12 mouse cellular contexts compared by ENCODE assay signal in the genomic region with DNA sequence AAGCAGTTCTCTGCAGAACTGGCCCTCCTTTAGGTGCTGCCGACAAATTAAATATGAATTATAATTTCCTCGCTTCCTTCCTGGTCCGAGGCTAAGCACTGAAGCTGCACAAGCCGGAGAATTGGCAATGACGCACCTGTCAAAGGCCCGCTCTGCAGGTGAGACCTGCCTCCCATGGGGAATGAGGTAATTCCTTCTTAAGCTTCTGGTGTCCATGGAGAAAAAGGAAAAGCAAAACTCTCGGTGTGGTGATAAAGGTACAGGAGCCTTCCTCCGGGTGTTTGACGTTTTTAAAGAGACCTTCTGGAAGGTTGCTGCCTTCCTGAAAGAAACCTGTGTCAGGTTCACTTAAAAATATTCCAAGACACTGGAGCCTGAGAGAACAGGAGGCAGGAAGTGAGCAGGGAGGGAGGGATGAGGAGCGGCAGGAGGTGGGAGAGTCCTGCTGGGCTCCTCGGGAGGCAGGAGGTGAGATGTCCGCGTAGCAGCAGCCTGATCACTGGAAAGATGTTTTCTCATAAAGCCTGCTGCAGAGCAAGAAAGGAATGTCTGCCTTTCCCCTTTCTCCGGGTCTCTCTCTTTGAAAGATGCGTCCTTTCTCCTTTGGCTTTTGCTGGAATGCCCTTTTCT.
DNase-seq lines count a peak whose midpoint lies in the region; ATAC-seq and TF ChIP-seq lines count a peak whose summit lies in the region.
"Had no signal": no experiment of that assay in that cellular context is flagged by ENCODE, and none has a peak within 500 bp of the region (broad histone marks: within the 10 kb centered on the region; RNA-seq: fewer than 3 reads in every experiment).

No protein-coding gene starts in this region.

- H3K4me1 ChIP-seq in lung, postnatal 0 days (ENCODE audit: insufficient read depth, low read depth, low read length) = peaks cover 3% of the 10 kb centered on the region; the same call in 1 of the 2 replicates
- peaks cover 21% of the 10 kb centered on the region for H3K4me1 ChIP-seq in limb, embryonic 10.5 days
- H3K4me1 ChIP-seq in stomach, embryonic 16.5 days (ENCODE audit: control insufficient read depth, insufficient read depth, low read length) = peaks cover 14% of the 10 kb centered on the region

- no peak overlapping the region for H3K27ac ChIP-seq in lung, postnatal 0 days (ENCODE audit: low read length)
- H3K27ac ChIP-seq in limb, embryonic 10.5 days = no peak overlapping the region
- H3K27ac ChIP-seq in stomach, embryonic 16.5 days (ENCODE audit: low read length) = peak overlapping the region; percentile 5; the same call in 1 of the 2 replicates
- H3K27ac ChIP-seq: liver, embryonic 14.5 days had no signal

- H3K4me2 ChIP-seq in lung, postnatal 0 days (replicated peaks; ENCODE audit: low read depth, low read length) = peak overlapping the region; percentile 27; the same call in 1 of the 2 replicates
- H3K4me2 ChIP-seq in stomach, embryonic 16.5 days (ENCODE audit: low read depth, low read length) = peak overlapping the region; percentile 20

- H3K9me3 ChIP-seq in lung, postnatal 0 days (ENCODE audit: low read length) = no peaks in the 10 kb centered on the region
- no peaks in the 10 kb centered on the region for H3K9me3 ChIP-seq in limb, embryonic 10.5 days (replicated peaks)
- H3K9me3 ChIP-seq in stomach, embryonic 16.5 days (replicated peaks; ENCODE audit: control insufficient read depth, low read length) = no peaks in the 10 kb centered on the region

- peak; percentile 77 for ATAC-seq in cerebellum, adult (ENCODE audit: insufficient number of reproducible peaks, low FRiP score, low TSS enrichment)
- peak; percentile 52; the same call in 1 of the 2 replicates for ATAC-seq in lung, postnatal 0 days
- peak; percentile 59; the same call in 1 of the 2 replicates for ATAC-seq in stomach, embryonic 16.5 days (ENCODE audit: insufficient read depth, low FRiP score)
- ATAC-seq in CD4-positive, CD25-positive, alpha-beta regulatory T cell, adult 4 months = no peak
- ATAC-seq in activated CD4-positive, CD25-positive, alpha-beta regulatory T cell, adult 4 months = no peak
- ATAC-seq: Patski had no signal

- DNase-seq in cerebellum, postnatal 4 days (ENCODE audit: low spot score in 2 of 2) = no peak
- DNase-seq in lung, postnatal 0 days (ENCODE audit: low spot score) = peak; percentile 59
- no peak for DNase-seq in lung, postnatal 14 days
- DNase-seq in limb, embryonic 10.5 days (ENCODE audit: low spot score) = no peak
- DNase-seq: heart, postnatal 4 days; thymus, postnatal 4 days had no signal

- TF ChIP-seq EP300 in lung, postnatal 0 days (IDR thresholded peaks at IDR 0.05) = no peak

- H3K27me3 ChIP-seq in lung, postnatal 0 days (replicated peaks; ENCODE audit: insufficient read depth, low read length) = no peaks in the 10 kb centered on the region
- peaks cover 26% of the 10 kb centered on the region for H3K27me3 ChIP-seq in limb, embryonic 10.5 days (ENCODE audit: low read depth, poor library complexity, severe bottlenecking)
- H3K27me3 ChIP-seq in stomach, embryonic 16.5 days (ENCODE audit: control insufficient read depth, insufficient read depth, low read length) = no peaks in the 10 kb centered on the region
- H3K27me3 ChIP-seq: Patski had no signal

- H3K36me3 ChIP-seq in lung, postnatal 0 days (ENCODE audit: insufficient read depth, low read length) = no peaks in the 10 kb centered on the region
- H3K36me3 ChIP-seq in limb, embryonic 10.5 days = no peaks in the 10 kb centered on the region
- no peaks in the 10 kb centered on the region for H3K36me3 ChIP-seq in stomach, embryonic 16.5 days (ENCODE audit: control insufficient read depth, insufficient read depth, low read length)

- no peak for TF ChIP-seq CTCF in lung, postnatal 0 days (IDR thresholded peaks at IDR 0.05)

- WGBS in lung, postnatal 0 days = 14% methylated on average over 15 of the region's 15 CpGs
- 7% methylated on average over 15 of the region's 15 CpGs for WGBS in limb, embryonic 10.5 days
- WGBS in stomach, embryonic 16.5 days = 16% methylated on average over 15 of the region's 15 CpGs

- no peak overlapping the region for H3K4me3 ChIP-seq in lung, postnatal 0 days (ENCODE audit: low read depth, low read length)
- 0 out of 2 replicates have a peak overlapping the region, but pooled peaks have one; percentile 13 for H3K4me3 ChIP-seq in limb, embryonic 10.5 days
- no peak overlapping the region for H3K4me3 ChIP-seq in stomach, embryonic 16.5 days (replicated peaks; ENCODE audit: low read length)

- no peak overlapping the region for H3K9ac ChIP-seq in lung, postnatal 0 days (replicated peaks; ENCODE audit: low read depth)
- H3K9ac ChIP-seq in stomach, embryonic 16.5 days (ENCODE audit: low read length) = peak overlapping the region; percentile 12; the same call in 1 of the 2 replicates
- H3K9ac ChIP-seq: liver, embryonic 14.5 days had no signal

Comparison
In these comparisons a context has a peak if more than half of its experiments do, and no peak if none do; other contexts are left out.
1. ATAC-seq: peak in cerebellum, adult (single experiment), lung, postnatal 0 days (single experiment) and stomach, embryonic 16.5 days (single experiment); none in CD4-positive, CD25-positive, alpha-beta regulatory T cell, adult 4 months (single experiment) and activated CD4-positive, CD25-positive, alpha-beta regulatory T cell, adult 4 months (single experiment).